Mouse (Mus musculus) adrenal gland, adult 8-10 months (tissue): Measurements from ENCODE around the gene Klhdc10. TPM values are rescaled to one million over a fixed set of nuclear protein-coding genes. Genes with fewer than 3 reads are reported as not detected.
A peak's percentile ranks its signal among the peaks of the same experiment; 100 is the strongest.

Source experiments
- DNase-seq: peaks from one replicate; pipeline ENCODE4 v3.0.0; 2022
- total RNA-seq, 4 experiments: library from RNA; stranded (reverse); gene quantifications; 2 replicates each; pipeline ENCODE4 v1.2.4; 2022

The Klhdc10 gene
- total RNA-seq, 4 experiments from 2014 or later: 76.8 to 85.9 (median 84.7) TPM

DNA sequence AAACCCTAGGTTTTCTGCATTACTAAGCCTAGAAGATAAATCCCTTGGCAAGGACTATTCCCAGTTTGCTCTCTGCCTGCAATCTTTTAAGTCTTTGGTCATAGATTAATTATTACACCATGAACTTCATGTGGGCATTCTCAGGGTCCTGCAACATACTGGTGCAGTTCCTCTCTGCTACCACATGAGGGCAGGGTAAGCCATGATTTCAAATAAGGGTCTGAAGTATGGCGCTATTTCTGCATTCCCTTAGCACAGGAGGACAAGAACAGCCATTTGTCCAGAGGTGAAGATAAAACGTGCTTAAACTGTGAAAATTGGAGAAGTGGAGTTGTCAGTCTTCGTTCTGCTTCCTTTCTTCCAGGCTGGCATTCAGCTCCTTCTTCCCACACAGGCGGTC is 1.8 kb downstream of the Klhdc10 start:
- peak; percentile 46 for DNase-seq

DNA sequence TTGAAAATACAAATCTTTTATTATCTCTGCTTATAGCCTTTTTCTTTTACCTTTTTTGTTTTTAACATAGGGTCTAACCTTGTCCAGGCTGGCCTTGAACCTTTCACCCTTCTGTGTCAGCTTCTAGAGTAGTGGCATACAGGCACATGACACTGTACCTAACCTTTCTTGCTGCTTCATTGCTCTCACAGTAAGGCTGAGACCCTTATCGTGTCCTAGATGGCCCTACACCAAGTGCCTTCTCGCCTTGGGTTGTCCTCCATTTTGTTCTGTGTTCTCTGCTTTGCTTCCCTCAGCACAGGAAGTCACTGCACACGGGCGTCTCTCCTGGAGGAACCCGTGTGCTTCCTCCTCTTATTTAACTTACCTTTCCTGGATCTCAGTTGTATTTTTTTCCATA is 3.0 kb downstream of the Klhdc10 start:
- no peak for DNase-seq

DNA sequence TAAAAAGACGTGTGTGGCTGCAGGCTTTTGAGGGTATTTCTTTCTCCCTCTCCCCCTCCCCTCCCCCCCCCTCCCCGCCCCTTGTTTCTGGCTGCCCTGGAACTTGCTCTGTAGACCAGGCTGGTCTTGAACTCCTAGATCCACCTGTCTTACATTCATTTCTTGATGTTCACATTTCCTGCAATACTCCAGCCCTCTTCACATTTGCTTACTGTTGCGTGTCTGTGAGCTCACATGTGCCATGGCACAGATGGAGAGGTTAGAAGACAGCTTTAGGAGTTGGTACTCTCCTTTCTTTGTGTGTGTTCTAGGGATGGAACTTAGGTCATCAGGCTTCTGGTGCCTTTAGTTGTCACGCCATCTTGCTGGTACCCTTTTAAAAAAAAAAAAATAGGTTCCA is 6.6 kb downstream of the Klhdc10 start:
- DNase-seq: no peak

DNA sequence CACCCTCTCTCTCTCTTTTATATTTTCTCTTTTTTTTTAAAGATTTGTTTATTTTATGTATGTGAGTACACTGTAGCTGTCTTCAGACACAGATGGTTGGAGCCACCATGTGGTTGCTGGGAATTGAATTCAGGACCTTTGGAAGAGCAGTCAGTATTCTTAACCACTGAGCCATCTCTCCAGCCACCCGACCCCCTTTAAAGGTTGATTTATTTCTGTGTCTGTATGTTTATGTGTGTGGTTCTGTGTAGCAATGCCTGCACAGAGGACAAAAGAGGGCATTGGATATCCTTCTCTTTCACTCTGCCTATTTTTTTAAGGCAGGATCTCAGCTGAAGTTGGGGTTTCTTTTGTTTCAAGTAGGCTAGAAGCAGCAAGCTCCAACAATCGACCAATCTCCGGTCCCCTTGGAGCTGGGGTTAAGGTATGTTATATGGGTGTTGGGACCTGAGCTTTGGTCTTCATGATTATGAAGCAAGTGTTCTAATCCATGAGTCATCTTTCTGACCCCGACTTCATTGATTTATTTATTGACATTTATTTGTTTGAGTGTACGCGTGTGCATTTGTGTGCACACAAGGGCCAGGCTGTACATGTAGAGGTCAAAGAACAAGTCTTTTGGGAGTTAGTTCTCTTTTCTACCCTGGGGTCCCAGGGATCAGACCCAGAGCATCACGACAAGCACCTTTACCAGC is 7.9 kb downstream of the Klhdc10 start:
- DNase-seq: no peak

DNA sequence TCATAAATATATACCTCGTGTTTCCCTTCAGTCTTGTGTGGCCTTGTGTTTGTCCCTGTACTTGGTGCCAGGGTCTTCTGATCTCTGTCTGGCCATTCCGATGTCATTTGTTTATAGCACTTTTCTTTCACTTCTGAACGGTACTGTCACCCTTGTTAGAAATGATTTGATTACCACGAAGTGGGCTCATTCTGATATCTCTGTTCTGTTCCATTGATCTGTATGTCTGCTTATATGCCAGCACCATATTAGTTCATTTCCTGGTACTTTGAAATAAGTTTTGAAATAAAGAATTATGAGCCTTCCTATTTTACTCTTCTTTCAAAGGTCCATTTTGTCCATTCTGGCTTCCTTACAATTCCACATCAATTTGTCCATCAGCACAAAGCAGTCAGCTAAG is 9.6 kb downstream of the Klhdc10 start:
- no peak for DNase-seq

DNA sequence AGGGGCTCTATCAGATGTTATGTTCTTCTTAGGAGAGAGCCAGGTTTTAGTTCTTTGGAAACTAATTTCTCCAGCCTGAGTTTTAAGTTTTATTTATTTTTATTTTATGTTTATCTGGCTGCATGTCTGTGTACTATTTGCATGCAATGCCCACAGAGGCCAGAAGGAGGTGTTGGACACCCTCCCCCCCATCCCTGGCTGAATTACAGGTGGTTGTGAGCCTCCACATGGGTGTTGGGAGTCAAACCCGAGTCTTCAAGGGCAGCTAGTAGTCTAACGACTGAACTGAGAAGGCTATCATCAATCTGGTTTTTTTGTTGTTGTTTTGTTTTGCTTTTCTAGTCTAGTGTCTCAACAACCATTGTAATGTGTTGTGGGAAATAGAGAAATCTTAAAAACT is 14.5 kb downstream of the Klhdc10 start:
- no peak for DNase-seq

DNA sequence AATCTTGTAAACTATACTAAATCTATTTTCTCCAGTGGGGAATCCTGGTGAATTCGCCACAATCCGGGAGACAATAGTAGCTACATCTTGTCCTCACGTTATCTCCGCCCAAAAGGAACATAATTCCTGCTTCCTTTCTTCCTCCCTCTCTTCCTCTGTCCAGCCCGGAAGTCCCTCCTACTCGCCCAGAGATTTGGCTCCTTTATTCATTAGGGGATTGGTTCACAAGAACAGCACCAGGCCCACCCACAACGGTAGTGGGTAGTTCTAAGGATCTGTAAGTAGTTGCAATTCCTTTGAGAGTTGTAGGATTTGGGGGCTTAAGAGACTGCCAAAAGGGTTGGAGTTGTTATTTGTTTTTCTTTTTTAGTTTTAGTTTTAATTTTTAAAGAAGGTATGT is 15.1 kb downstream of the Klhdc10 start:
- DNase-seq: no peak

DNA sequence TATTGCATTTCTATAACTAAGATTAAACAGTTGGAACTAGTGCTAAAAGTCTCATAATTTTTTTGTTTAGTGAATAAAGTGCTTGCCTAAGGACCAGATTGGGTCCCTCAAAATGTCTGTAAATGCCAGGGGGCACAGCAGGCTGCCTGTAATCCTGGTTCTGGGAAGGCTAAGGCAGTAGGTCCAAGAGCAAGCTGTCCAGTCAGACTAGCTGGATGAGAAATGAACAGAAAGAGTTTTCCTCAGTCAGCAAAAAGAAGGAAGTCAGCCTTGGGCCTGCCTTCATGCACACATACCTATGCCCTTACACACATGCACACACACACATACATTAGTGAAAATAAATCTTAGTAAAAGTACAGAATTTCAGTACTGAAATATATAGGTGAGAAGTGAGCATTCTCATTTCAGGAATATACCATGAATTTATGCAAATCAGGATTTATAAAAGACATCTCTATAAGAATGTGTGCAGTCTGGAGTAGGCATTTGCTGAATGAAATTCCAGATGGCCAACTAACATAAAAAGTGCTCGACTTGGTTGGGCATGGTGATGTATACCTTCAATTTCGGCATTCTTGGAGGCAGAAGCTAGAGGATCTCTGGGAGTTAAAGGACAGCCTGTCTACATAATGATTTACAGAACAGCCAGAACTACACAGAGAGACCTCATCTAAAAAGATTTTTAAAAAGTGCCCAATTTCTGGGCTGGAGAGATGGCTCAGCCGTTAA is 31.0 kb downstream of the Klhdc10 start:
- no peak for DNase-seq

DNA sequence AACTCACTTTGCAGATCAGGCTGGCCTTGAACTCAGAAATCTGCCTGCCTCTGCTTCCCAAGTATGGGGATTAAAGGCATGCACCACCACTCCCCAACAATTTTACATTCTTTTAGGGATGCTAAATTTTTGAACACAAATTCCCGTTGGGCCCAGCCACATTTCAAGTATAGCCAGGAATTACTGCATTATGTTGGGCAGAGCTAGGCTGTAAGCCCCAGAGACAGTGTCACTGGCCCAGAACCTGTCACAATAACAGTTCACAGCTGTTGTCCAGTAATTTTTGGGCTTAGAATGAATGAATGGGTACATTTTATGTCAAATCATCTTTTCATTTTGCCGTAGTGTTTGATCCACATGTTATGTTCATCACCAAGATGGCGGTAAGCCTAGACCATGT is 34.8 kb downstream of the Klhdc10 start:
- no peak for DNase-seq

DNA sequence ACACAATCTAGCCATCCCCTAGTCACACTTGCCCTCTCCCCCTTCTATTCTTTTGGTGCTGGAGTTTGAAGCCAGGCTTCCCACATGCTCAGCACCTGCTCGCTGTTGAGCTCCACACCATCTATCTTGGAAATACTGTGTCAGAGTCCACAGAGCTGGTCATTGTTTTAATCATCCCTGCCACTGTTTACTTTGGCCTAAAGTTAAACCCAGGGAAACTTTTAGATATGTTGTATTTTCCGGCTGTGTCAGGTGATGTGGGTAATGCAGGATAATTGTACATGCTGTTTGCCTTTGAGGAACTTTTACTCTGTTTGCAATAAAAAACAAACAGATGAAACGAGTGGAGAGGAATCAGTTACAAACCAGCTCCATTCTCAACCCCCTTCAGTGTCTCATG is 35.4 kb downstream of the Klhdc10 start:
- no peak for DNase-seq

DNA sequence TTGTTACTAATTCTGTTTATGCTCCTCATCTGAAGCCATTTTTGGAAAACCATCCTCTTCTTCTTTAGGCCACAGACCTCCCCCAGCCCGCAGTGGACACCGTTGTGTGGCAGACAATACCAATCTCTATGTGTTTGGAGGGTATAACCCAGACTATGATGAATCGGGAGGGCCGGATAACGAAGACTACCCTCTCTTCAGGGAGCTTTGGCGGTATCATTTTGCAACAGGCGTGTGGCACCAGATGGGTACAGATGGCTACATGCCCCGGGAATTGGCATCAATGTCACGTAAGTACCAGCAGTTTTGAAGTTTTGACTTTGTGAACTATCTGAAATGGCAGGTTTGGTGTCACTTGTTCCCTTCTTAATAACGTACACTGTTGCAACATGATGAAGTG is 37.9 kb downstream of the Klhdc10 start:
- no peak for DNase-seq

DNA sequence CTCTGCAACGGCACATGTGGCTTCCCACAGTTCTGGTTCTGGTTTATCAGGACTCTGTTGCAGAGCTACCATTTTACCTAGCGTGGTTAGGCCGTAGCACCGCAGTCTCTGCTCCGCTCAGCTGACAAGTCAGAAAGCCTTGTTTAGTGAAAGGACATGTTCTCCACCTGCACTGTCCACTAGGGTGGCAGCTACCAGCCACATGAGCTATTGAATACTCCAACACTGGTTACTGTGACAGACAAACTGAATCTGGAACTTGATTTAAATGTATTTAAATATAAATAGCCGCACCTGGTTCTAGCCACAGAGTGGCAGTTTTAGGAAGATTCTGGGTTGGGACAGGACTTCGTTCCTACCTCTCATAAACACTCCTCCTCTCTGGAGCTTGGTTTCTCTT is 55.3 kb downstream of the Klhdc10 start:
- no peak for DNase-seq

DNA sequence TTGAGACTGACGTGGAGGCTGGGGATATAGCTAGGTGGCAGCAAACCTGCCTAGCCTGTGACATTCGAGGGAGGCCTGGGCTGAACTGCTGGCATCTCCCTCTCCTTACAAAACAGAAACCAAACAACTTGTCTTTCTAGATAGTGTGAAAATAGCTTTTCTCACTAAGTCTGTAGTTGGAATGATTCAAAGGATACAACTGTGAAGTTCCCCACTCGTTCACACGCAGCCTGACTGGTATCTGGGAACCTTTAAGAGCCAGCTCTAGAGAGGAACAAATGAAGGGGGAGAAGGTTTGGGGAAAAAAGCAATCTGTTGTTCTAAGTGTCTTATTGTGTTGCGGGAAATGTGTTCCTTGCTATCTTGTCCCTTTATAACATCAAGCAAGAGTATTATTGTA is 57.0 kb downstream of the Klhdc10 start:
- DNase-seq: no peak

DNA sequence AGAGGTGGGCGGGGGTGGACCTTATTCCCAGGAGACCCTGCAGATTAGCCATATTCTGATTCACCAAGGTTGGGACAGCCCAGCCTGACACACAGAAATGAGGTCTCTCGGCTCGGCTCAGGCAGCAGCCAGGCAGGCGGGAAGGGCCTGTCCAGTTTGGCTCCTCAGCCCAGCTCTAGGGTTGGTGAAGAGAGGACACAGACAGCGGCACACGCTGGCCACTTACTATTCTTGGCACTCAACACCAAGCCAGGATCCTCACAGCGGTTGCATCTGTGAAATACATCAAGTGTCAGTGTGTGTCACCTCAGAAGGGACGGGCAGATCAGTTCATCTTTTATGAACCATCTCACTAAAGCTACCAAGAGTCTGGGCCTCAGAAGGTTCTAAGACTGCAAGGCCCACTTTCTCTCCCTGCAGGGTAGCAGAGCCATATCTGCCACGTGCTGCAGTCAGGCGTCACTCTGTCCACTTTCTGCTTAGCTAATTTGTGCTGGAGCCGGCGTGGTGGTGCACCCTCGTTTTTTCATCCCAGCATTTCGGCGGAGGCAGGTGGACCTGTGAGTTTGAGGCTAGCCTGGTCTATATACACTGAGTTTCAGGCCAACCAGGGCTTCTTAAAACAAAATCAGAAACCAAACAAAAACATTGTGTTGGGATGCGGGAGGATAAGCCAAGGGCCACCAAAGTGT is 57.5 kb downstream of the Klhdc10 start:
- no peak for DNase-seq

DNA sequence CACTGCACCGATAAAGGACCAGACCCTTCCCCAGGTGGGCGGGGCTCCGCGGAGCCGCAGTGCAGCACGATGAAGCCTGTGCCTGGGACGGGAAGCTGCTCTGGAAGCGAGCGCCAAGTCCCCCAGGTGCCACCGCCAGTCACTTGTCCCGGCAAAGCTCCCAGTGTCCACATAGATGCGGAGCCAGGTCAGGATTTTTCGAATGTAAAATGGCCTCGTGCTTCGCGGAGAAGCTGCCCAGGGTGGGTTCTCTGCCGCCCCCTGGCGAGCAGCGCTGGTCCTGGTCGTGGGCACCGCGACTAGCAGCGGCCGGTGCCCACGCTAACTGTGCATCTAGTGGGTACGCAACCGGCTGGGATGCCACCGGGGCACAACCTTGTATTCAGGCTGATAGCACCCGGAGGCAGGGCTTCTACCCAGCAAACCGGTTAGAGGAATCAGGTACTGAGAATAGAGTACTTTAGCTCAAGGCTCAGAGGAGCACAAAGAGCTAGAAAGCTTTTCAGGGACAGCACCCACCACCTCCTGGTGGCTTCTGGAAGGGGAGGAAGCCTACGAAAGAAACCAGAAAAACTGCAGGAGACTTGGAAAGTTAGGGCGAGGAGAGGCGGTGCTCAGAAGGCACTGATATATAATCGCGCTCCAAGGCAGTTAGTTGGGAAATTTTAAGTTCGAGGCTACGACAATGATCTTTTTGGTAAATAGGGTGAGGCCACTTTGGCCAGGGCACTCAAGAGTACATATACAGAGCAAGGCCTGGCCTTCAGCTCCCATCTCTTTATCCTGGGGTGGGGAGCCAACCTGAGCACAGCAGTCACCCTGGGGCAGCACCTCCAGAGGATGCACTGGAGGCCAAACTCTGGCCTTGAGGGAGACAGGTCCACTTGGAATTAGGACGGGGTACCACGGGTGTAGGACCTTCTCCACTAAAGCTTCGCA is 58.4 kb downstream of the Klhdc10 start:
- DNase-seq: peak; percentile 37

DNA sequence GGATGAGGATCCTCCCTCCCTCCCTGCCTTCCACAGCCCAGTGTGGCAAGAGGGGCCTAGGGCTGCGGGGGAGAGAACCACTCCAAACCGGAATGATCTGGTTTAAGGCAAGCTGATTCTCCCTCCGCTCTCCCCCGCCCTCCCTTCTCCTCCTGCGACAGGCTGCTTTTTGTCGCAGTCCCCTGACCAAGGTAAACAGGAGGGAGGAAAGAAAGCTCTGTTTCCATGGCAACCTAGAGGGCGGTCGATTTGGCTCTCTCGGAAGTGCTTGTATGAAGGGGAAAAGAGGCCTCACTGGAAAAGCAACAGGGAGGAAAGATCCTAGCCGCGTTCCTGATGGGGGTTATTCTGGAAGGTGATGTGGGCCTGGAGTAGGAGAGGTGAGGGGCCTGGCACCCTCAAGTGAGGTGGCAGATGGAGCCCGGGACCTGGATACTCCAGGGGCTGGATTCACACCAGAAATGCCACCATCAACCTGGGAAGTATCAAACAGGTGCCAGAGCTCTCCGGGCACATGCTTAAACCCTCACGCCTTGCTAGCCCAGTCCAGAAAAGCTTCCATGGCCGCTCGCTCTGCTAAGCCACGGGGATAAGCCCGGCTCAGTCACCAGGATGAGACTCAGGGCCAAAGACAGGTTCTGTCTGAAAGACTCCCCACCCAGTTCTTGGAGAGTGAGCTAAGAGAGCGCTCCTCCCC is 59.2 kb downstream of the Klhdc10 start:
- DNase-seq: peak; percentile 21

DNA sequence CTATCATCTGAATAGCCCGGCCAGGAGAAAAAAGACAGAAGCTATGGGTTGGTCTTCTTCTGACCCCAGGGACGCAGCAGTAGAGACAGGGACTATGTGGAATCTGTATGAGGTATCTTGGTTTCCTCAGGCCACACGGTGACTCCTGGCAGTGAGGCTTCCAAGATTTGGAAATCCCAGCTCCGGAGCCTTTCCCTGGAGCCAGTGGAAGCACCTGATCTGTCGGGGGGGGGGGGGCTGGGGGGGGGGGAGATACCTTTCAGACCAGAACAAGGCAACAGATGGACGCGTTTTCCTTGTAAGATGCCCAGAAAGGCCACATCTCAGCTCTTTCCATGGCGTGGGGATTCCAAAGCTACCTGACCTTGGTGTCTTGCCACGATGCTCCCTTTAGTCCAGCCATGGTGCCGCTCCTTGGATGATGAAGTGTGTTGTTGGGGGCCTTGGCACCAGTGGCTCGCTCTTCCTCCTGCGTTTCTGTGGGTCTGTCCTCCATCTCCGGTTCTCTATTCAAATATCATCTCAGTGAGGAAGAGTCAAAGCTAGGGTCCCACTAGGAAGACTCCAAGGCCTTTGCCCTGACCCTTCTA is 60.2 kb downstream of the Klhdc10 start:
- DNase-seq: no peak

DNA sequence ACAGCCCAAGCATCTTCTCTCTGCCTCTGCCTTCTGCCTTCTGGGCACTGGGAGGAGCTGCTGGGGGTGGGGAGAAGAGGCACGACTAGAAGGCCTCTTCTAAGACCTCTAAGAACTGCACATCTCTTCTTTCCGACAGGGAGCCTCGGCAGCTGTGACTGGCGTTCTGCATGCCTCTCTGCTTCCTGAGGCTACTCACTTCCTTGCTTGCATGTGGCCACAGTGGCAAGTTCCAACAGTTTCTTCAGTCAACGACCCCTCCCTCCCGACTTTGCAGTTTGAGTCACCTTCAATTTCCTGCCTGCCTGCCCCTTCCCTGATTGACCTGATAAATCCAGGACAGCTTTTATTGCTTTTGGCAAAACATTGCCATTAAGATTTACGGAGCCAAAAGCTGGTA is 61.2 kb downstream of the Klhdc10 start:
- DNase-seq: no peak

DNA sequence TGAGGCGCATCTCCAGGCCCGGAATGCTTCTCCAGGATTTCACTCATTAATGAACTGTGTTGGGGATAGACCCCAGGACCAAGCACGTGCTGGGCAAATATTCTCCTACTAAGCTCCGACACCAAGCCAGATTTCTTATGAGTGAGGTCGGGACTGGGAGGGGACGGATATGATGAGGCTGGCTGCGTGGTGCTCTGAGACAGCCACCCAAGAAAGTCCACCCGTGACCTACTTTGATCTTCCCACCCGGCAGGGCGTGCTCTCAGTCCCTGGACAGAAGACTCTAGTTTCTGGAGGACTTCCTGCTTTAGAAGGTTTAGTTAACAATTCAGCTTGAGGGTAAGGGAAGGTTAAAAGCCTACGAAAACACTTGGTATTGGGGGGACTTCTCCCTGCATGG is 63.9 kb downstream of the Klhdc10 start:
- no peak for DNase-seq

DNA sequence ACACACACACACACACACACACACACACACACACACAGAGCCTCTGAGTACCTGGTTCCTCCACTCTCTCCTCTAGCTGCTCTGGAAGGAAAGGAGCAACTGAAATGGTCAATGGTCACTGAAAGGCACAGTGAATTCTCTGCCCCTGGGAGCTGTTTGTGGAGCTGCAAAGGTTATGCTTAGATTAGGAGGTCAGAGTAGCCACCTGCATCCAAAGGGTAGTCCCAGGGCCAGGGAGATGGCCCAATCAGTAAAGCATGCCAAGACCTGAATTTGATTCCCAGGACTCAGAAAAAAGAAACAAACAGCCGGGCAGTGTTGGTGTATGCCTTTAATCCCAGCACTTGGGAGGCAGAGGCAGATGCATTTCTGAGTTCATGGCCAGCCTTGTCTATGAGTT is 66.4 kb downstream of the Klhdc10 start:
- DNase-seq: no peak

DNA sequence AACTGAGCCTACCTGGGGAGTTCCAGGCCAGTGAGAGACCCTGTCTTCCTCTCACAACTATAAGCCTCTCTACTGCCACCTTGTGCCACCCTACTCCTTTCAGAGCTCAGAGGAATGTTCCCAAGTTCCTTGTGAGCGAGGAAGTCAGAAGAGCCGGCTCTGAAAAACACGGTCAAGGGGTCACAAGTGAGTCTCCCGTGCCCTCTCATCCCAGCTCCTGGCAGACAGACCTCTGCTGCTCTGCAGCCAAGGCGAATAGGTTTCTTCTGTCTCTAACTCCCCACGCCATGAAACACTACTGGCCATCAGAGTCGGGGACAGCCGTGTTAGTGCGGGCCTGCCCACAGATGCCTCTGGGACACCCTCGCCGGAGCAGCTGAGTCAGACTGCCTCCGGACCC is 67.0 kb downstream of the Klhdc10 start:
- DNase-seq: no peak

DNA sequence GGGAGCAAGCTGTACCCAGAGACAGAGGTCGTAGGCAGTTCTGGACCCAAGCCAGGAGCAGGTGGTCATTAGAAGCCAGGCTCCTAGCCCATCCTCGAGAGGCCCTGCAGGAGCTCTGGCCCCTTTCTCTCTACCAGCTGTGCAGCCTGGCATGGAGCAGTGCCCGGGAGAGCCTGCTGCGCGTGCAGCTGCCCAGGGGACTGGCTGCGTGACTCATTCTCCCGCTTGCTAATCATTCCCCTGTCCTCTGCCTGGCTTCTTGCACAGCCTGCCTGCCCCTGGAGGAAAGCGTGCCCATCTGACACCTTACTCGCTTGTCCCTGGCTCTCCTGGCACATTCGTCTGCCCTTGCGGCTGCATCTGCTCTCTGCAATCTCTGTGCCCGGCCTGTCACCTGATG is 67.7 kb downstream of the Klhdc10 start:
- peak; percentile 52 for DNase-seq
